Mouse (Mus musculus) hindbrain, embryonic 10.5 days (tissue): Measurements from ENCODE around the gene Syn3. TPM values are rescaled to one million over a fixed set of nuclear protein-coding genes. Genes with fewer than 3 reads are reported as not detected.

Experiments used
- DNase-seq: peaks from one replicate; pipeline ENCODE4 v3.0.0-alpha.2; 2017; ENCODE audit warnings: low spot score
- H3K27ac ChIP-seq: fragments of 300-500 bp; sonication (generic); 2 replicates; pipeline ENCODE4 v1.5.1; 2016; ENCODE audit warnings: mild to moderate bottlenecking, moderate library complexity
- H3K27me3 ChIP-seq: fragments of 300-500 bp; sonication (generic); 2 replicates; pipeline ENCODE4 v1.6.1; 2016; ENCODE audit warnings: mild to moderate bottlenecking; ENCODE audit not compliant: poor library complexity, insufficient read depth, severe bottlenecking
- H3K36me3 ChIP-seq: fragments of 300-500 bp; sonication (generic); 2 replicates; pipeline ENCODE4 v1.6.1; 2016; ENCODE audit warnings: mild to moderate bottlenecking, moderate library complexity
- H3K4me1 ChIP-seq: fragments of 300-500 bp; sonication (generic); replicated peaks from 2 replicates; pipeline ENCODE4 v1.6.1; 2016; ENCODE audit warnings: mild to moderate bottlenecking
- H3K4me3 ChIP-seq: fragments of 300-500 bp; sonication (generic); 2 replicates; pipeline ENCODE4 v1.5.1; 2016; ENCODE audit warnings: mild to moderate bottlenecking, moderate library complexity
- H3K9me3 ChIP-seq: fragments of 300-500 bp; sonication (generic); 2 replicates; pipeline ENCODE4 v1.6.1; 2016; ENCODE audit warnings: mild to moderate bottlenecking, moderate library complexity
- WGBS: fragments of 180-500 bp; shearing (Covaris S2); methylation state at CpG from one replicate; pipeline ENCODE4 v1.1.7; 2016; 5-methylcytosine and 5-hydroxymethylcytosine counted together
- polyA plus RNA-seq: library from polyadenylated mRNA; unstranded; fragments of >200 nt; fragmentation: Nextera tagmentation; extraction: Ambion mirVana; gene quantifications from 2 replicates; pipeline ENCODE4 v1.2.1, GENCODE M21; 2016

Syn3 gene
- polyA plus RNA-seq, 1 experiment from 2014 or later: 3.9 TPM

GRCm38 (mm10) chr10:86074134-86074533 is 424.6 kb downstream of the Syn3 start:
- DNase-seq: no peak
- 84% methylated on average over 4 of the region's 4 CpGs for WGBS
- Histone ChIP-seq H3K27me3 (no peaks in the 10 kb centered on the region), H3K9me3 (no peaks in the 10 kb centered on the region), H3K4me3 (no peak overlapping the region), H3K27ac (no peak overlapping the region), H3K4me1 (peaks cover 11% of the 10 kb centered on the region), H3K36me3 (no peaks in the 10 kb centered on the region)

GRCm38 (mm10) chr10:86070751-86071150 is 427.9 kb downstream of the Syn3 start:
- no peak overlapping the region for H3K4me3 ChIP-seq
- WGBS: 90% methylated on average over 3 of the region's 3 CpGs
- H3K4me1 ChIP-seq: peaks cover 25% of the 10 kb centered on the region
- 0 out of 2 replicates have a peak overlapping the region, but pooled peaks have one; percentile 6 for H3K27ac ChIP-seq
- no peaks in the 10 kb centered on the region for H3K9me3 ChIP-seq
- no peak for DNase-seq
- no peaks in the 10 kb centered on the region for H3K36me3 ChIP-seq
- no peaks in the 10 kb centered on the region for H3K27me3 ChIP-seq

- peak; percentile 83 for DNase-seq
- Histone ChIP-seq H3K9me3 (no peaks in the 10 kb centered on the region), H3K4me3 (no peak overlapping the region), H3K4me1 (peaks cover 37% of the 10 kb centered on the region), H3K36me3 (no peaks in the 10 kb centered on the region), H3K27me3 (no peaks in the 10 kb centered on the region), H3K27ac (peak overlapping the region; percentile 86)
- 14% methylated on average over 3 of the region's 3 CpGs for WGBS
These were observed 429.4 kb downstream of the Syn3 start for GRCm38 (mm10) chr10:86069341-86069740.

GRCm38 (mm10) chr10:86067911-86068310 is 430.8 kb downstream of the Syn3 start:
- WGBS: 73% methylated on average over 10 of the region's 10 CpGs
- Histone ChIP-seq H3K27me3 (no peaks in the 10 kb centered on the region), H3K27ac (peak overlapping the region; percentile 86), H3K4me3 (no peak overlapping the region), H3K9me3 (no peaks in the 10 kb centered on the region), H3K36me3 (no peaks in the 10 kb centered on the region), H3K4me1 (peaks cover 37% of the 10 kb centered on the region)
- DNase-seq: no peak

- peaks cover 8% of the 10 kb centered on the region for H3K9me3 ChIP-seq
- peaks cover 37% of the 10 kb centered on the region for H3K4me1 ChIP-seq
- no peak for DNase-seq
- H3K36me3 ChIP-seq: no peaks in the 10 kb centered on the region
- 77% methylated on average over 5 of the region's 5 CpGs for WGBS
- H3K27ac ChIP-seq: peak overlapping the region; percentile 56
- no peaks in the 10 kb centered on the region for H3K27me3 ChIP-seq
- no peak overlapping the region for H3K4me3 ChIP-seq
These were observed 432.0 kb downstream of the Syn3 start for GRCm38 (mm10) chr10:86066651-86067050.

GRCm38 (mm10) chr10:86065661-86066060 is 433.0 kb downstream of the Syn3 start:
- H3K9me3 ChIP-seq: peaks cover 9% of the 10 kb centered on the region
- no peak overlapping the region for H3K4me3 ChIP-seq
- no peak overlapping the region; the same call in 1 of the 2 replicates for H3K27ac ChIP-seq
- H3K4me1 ChIP-seq: peaks cover 37% of the 10 kb centered on the region
- H3K36me3 ChIP-seq: no peaks in the 10 kb centered on the region
- WGBS: 88% methylated on average over 1 of the region's 1 CpGs
- DNase-seq: no peak
- H3K27me3 ChIP-seq: no peaks in the 10 kb centered on the region

GRCm38 (mm10) chr10:86064937-86065336 is 433.8 kb downstream of the Syn3 start:
- peak; percentile 76 for DNase-seq
- Histone ChIP-seq H3K4me1 (peaks cover 39% of the 10 kb centered on the region), H3K27me3 (no peaks in the 10 kb centered on the region), H3K4me3 (no peak overlapping the region), H3K27ac (peak overlapping the region; percentile 75), H3K36me3 (no peaks in the 10 kb centered on the region), H3K9me3 (peaks cover 9% of the 10 kb centered on the region)
- 5% methylated on average over 4 of the region's 4 CpGs for WGBS

- no peak for DNase-seq
- WGBS: 93% methylated on average over 8 of the region's 8 CpGs
- no peaks in the 10 kb centered on the region for H3K36me3 ChIP-seq
- no peak overlapping the region for H3K27ac ChIP-seq
- peaks cover 20% of the 10 kb centered on the region for H3K4me1 ChIP-seq
- H3K9me3 ChIP-seq: peaks cover 9% of the 10 kb centered on the region
- no peak overlapping the region for H3K4me3 ChIP-seq
- no peaks in the 10 kb centered on the region for H3K27me3 ChIP-seq
These were observed 435.7 kb downstream of the Syn3 start for GRCm38 (mm10) chr10:86063018-86063384.

- Histone ChIP-seq H3K4me1 (peaks cover 17% of the 10 kb centered on the region), H3K36me3 (no peaks in the 10 kb centered on the region), H3K4me3 (no peak overlapping the region), H3K9me3 (peaks cover 9% of the 10 kb centered on the region), H3K27ac (no peak overlapping the region), H3K27me3 (no peaks in the 10 kb centered on the region)
- 66% methylated on average over 5 of the region's 5 CpGs for WGBS
- DNase-seq: no peak
These were observed 436.3 kb downstream of the Syn3 start for GRCm38 (mm10) chr10:86062261-86063017.

GRCm38 (mm10) chr10:86060267-86060666 is 438.4 kb downstream of the Syn3 start:
- no peak overlapping the region for H3K4me3 ChIP-seq
- H3K9me3 ChIP-seq: peaks cover 14% of the 10 kb centered on the region
- 51% methylated on average over 3 of the region's 3 CpGs for WGBS

GRCm38 (mm10) chr10:86057712-86058111 is 441.0 kb downstream of the Syn3 start:
- Histone ChIP-seq H3K4me3 (no peak overlapping the region), H3K4me1 (peaks cover 8% of the 10 kb centered on the region), H3K27ac (no peak overlapping the region), H3K27me3 (no peaks in the 10 kb centered on the region), H3K36me3 (peaks cover 15% of the 10 kb centered on the region), H3K9me3 (peaks cover 14% of the 10 kb centered on the region)
- DNase-seq: no peak
- WGBS: 68% methylated on average over 2 of the region's 2 CpGs

More at GRCm38 (mm10) chr10:86060267-86060666, 438.4 kb downstream of the Syn3 start:
- Histone ChIP-seq H3K27me3 (no peaks in the 10 kb centered on the region), H3K36me3 (peaks cover 15% of the 10 kb centered on the region), H3K27ac (peak overlapping the region; percentile 18; the same call in 1 of the 2 replicates), H3K4me1 (peaks cover 15% of the 10 kb centered on the region)
- DNase-seq: no peak

GRCm38 (mm10) chr10:86057286-86057685 is 441.4 kb downstream of the Syn3 start:
- no peaks in the 10 kb centered on the region for H3K27me3 ChIP-seq
- 73% methylated on average over 11 of the region's 11 CpGs for WGBS
- H3K36me3 ChIP-seq: peaks cover 15% of the 10 kb centered on the region
- no peak for DNase-seq
- no peak overlapping the region for H3K4me3 ChIP-seq
- H3K4me1 ChIP-seq: peaks cover 8% of the 10 kb centered on the region
- H3K27ac ChIP-seq: 0 out of 2 replicates have a peak overlapping the region, but pooled peaks have one; percentile 45
- peaks cover 12% of the 10 kb centered on the region for H3K9me3 ChIP-seq

- H3K27ac ChIP-seq: no peak overlapping the region
- H3K4me3 ChIP-seq: no peak overlapping the region
- peaks cover 5% of the 10 kb centered on the region; the same call in 1 of the 2 replicates for H3K9me3 ChIP-seq
- peaks cover 10% of the 10 kb centered on the region for H3K4me1 ChIP-seq
- 89% methylated on average over 8 of the region's 8 CpGs for WGBS
- H3K36me3 ChIP-seq: peaks cover 15% of the 10 kb centered on the region
- H3K27me3 ChIP-seq: no peaks in the 10 kb centered on the region
- DNase-seq: no peak
These were observed 442.3 kb downstream of the Syn3 start for GRCm38 (mm10) chr10:86056297-86056903.
